Mouse (Mus musculus): Measurements from ENCODE around the gene Ttll9. TPM values are rescaled to one million over a fixed set of nuclear protein-coding genes. Genes with fewer than 3 reads are reported as not detected.
A peak's percentile ranks its signal among the peaks of the same experiment; 100 is the strongest.

Gene Ttll9
- polyA plus RNA-seq, 1 experiment from 2014 or later = 1.1 TPM

GRCm38 (mm10) chr2:152926896-152927295 is 35.4 kb upstream of the Ttll9 start:
- H3K4me1 ChIP-seq = peaks cover 33% of the 10 kb centered on the region

GRCm38 (mm10) chr2:152927371-152927770 is 34.9 kb upstream of the Ttll9 start:
- Histone ChIP-seq H3K27me3 (peaks cover 3% of the 10 kb centered on the region; the same call in 1 of the 2 replicates), H3K9ac (no peak overlapping the region), H3K4me3 (no peak overlapping the region), H3K4me2 (no peak overlapping the region), H3K9me3 (no peaks in the 10 kb centered on the region), H3K36me3 (no peaks in the 10 kb centered on the region), H3K4me1 (peaks cover 33% of the 10 kb centered on the region), H3K27ac (0 out of 2 replicates have a peak overlapping the region, but pooled peaks have one; percentile 71)
- no peak for ATAC-seq (ENCODE audit: borderline replicate concordance, extremely low read depth, low FRiP score, low TSS enrichment)
- WGBS = 47% methylated on average over 5 of the region's 5 CpGs

More at GRCm38 (mm10) chr2:152926896-152927295, 35.4 kb upstream of the Ttll9 start:
- no peak for ATAC-seq (ENCODE audit: borderline replicate concordance, extremely low read depth, low FRiP score, low TSS enrichment)
- H3K9me3 ChIP-seq = no peaks in the 10 kb centered on the region
- no peak overlapping the region for H3K27ac ChIP-seq
- H3K4me3 ChIP-seq = no peak overlapping the region
- no peak overlapping the region for H3K4me2 ChIP-seq
- WGBS = 66% methylated on average over 9 of the region's 9 CpGs
- no peaks in the 10 kb centered on the region for H3K27me3 ChIP-seq
- no peak overlapping the region for H3K9ac ChIP-seq
- no peaks in the 10 kb centered on the region for H3K36me3 ChIP-seq

GRCm38 (mm10) chr2:152928219-152928987 is 33.9 kb upstream of the Ttll9 start:
- H3K4me2 ChIP-seq = no peak overlapping the region
- WGBS = 37% methylated on average over 14 of the region's 14 CpGs
- no peak for ATAC-seq (ENCODE audit: borderline replicate concordance, extremely low read depth, low FRiP score, low TSS enrichment)
- H3K9ac ChIP-seq = no peak overlapping the region
- H3K9me3 ChIP-seq = no peaks in the 10 kb centered on the region
- no peaks in the 10 kb centered on the region for H3K36me3 ChIP-seq
- H3K4me1 ChIP-seq = peaks cover 33% of the 10 kb centered on the region
- H3K27me3 ChIP-seq = peaks cover 9% of the 10 kb centered on the region; the same call in 1 of the 2 replicates
- no peak overlapping the region for H3K4me3 ChIP-seq
- H3K27ac ChIP-seq = peak overlapping the region; percentile 71

- Histone ChIP-seq H3K27ac (peak overlapping the region; percentile 71), H3K4me3 (no peak overlapping the region), H3K27me3 (peaks cover 9% of the 10 kb centered on the region; the same call in 1 of the 2 replicates), H3K9ac (no peak overlapping the region), H3K4me2 (no peak overlapping the region), H3K4me1 (peaks cover 33% of the 10 kb centered on the region), H3K36me3 (no peaks in the 10 kb centered on the region), H3K9me3 (no peaks in the 10 kb centered on the region)
- WGBS = 67% methylated on average over 3 of the region's 3 CpGs
- ATAC-seq (ENCODE audit: borderline replicate concordance, extremely low read depth, low FRiP score, low TSS enrichment) = no peak
These were observed 33.3 kb upstream of the Ttll9 start for GRCm38 (mm10) chr2:152928988-152929370.

- Histone ChIP-seq H3K4me3 (no peak overlapping the region), H3K4me2 (no peak overlapping the region), H3K4me1 (peaks cover 24% of the 10 kb centered on the region), H3K9ac (no peak overlapping the region), H3K9me3 (no peaks in the 10 kb centered on the region), H3K27me3 (peaks cover 9% of the 10 kb centered on the region; the same call in 1 of the 2 replicates), H3K27ac (peak overlapping the region; percentile 37), H3K36me3 (no peaks in the 10 kb centered on the region)
- 15% methylated on average over 2 of the region's 2 CpGs for WGBS
- ATAC-seq (ENCODE audit: borderline replicate concordance, extremely low read depth, low FRiP score, low TSS enrichment) = no peak
These were observed 32.0 kb upstream of the Ttll9 start for GRCm38 (mm10) chr2:152930276-152930675.

- H3K4me2 ChIP-seq = peak overlapping the region; percentile 30
- WGBS = 69% methylated on average over 10 of the region's 12 CpGs
These were observed 30.7 kb upstream of the Ttll9 start for GRCm38 (mm10) chr2:152931456-152932160.

GRCm38 (mm10) chr2:152933048-152933447 is 29.2 kb upstream of the Ttll9 start, which contains the start of gene Foxs1:
Gene Foxs1, minus strand, starts transcription at chr2:152933208.
- H3K27me3 ChIP-seq = peaks cover 13% of the 10 kb centered on the region; the same call in 1 of the 2 replicates
- 14% methylated on average over 9 of the region's 9 CpGs for WGBS
- peak within 1 kb of the TSS; percentile 30 for H3K4me2 ChIP-seq
- peak within 1 kb of the TSS; percentile 42 for H3K27ac ChIP-seq
- no peaks in the 10 kb centered on the region for H3K36me3 ChIP-seq
- H3K9ac ChIP-seq = no peak within 1 kb of the TSS
- H3K4me1 ChIP-seq = peaks cover 5% of the 10 kb centered on the region; the same call in 1 of the 2 replicates
- H3K9me3 ChIP-seq = no peaks in the 10 kb centered on the region
- peak; percentile 60; the same call in 1 of the 2 replicates for ATAC-seq (ENCODE audit: borderline replicate concordance, extremely low read depth, low FRiP score, low TSS enrichment)
- H3K4me3 ChIP-seq = peak within 1 kb of the TSS; percentile 19

More at GRCm38 (mm10) chr2:152931456-152932160, 30.7 kb upstream of the Ttll9 start:
- ATAC-seq (ENCODE audit: borderline replicate concordance, extremely low read depth, low FRiP score, low TSS enrichment) = no peak
- H3K36me3 ChIP-seq = no peaks in the 10 kb centered on the region
- H3K4me3 ChIP-seq = peak overlapping the region; percentile 19
- H3K9ac ChIP-seq = no peak overlapping the region
- H3K27me3 ChIP-seq = peaks cover 12% of the 10 kb centered on the region; the same call in 1 of the 2 replicates
- peak overlapping the region; percentile 42; the same call in 1 of the 2 replicates for H3K27ac ChIP-seq
- H3K9me3 ChIP-seq = no peaks in the 10 kb centered on the region
- H3K4me1 ChIP-seq = peaks cover 11% of the 10 kb centered on the region

GRCm38 (mm10) chr2:152933614-152934013 is 28.7 kb upstream of the Ttll9 start:
- H3K36me3 ChIP-seq = no peaks in the 10 kb centered on the region
- 30% methylated on average over 5 of the region's 5 CpGs for WGBS
- H3K9me3 ChIP-seq = no peaks in the 10 kb centered on the region
- no peak overlapping the region for H3K9ac ChIP-seq
- H3K4me2 ChIP-seq = no peak overlapping the region
- H3K4me1 ChIP-seq = no peaks in the 10 kb centered on the region; the same call in 1 of the 2 replicates
- H3K27me3 ChIP-seq = peaks cover 13% of the 10 kb centered on the region; the same call in 1 of the 2 replicates
- no peak overlapping the region for H3K4me3 ChIP-seq
- H3K27ac ChIP-seq = 0 out of 2 replicates have a peak overlapping the region, but pooled peaks have one; percentile 6
- peak; percentile 49; the same call in 1 of the 2 replicates for ATAC-seq (ENCODE audit: borderline replicate concordance, extremely low read depth, low FRiP score, low TSS enrichment)

- H3K27me3 ChIP-seq = peaks cover 64% of the 10 kb centered on the region
These were observed 22.4 kb upstream of the Ttll9 start for GRCm38 (mm10) chr2:152939846-152940245.

GRCm38 (mm10) chr2:152941106-152941505 is 21.2 kb upstream of the Ttll9 start:
- Histone ChIP-seq H3K27me3 (peaks cover 77% of the 10 kb centered on the region), H3K9ac (no peak overlapping the region), H3K4me3 (no peak overlapping the region), H3K27ac (no peak overlapping the region), H3K4me2 (no peak overlapping the region), H3K4me1 (peaks cover 6% of the 10 kb centered on the region), H3K36me3 (no peaks in the 10 kb centered on the region), H3K9me3 (no peaks in the 10 kb centered on the region)
- 77% methylated on average over 6 of the region's 6 CpGs for WGBS
- no peak for ATAC-seq (ENCODE audit: borderline replicate concordance, extremely low read depth, low FRiP score, low TSS enrichment)

More at GRCm38 (mm10) chr2:152939846-152940245, 22.4 kb upstream of the Ttll9 start:
- no peaks in the 10 kb centered on the region for H3K9me3 ChIP-seq
- H3K4me1 ChIP-seq = peaks cover 6% of the 10 kb centered on the region
- no peak for ATAC-seq (ENCODE audit: borderline replicate concordance, extremely low read depth, low FRiP score, low TSS enrichment)
- no peak overlapping the region for H3K4me3 ChIP-seq
- no peak overlapping the region for H3K4me2 ChIP-seq
- H3K27ac ChIP-seq = no peak overlapping the region
- WGBS = 9% methylated on average over 4 of the region's 4 CpGs
- H3K9ac ChIP-seq = no peak overlapping the region
- no peaks in the 10 kb centered on the region for H3K36me3 ChIP-seq

GRCm38 (mm10) chr2:152941776-152942175 is 20.5 kb upstream of the Ttll9 start:
- H3K4me3 ChIP-seq = no peak overlapping the region
- H3K9ac ChIP-seq = no peak overlapping the region
- H3K4me1 ChIP-seq = peaks cover 6% of the 10 kb centered on the region
- ATAC-seq (ENCODE audit: borderline replicate concordance, extremely low read depth, low FRiP score, low TSS enrichment) = no peak
- H3K4me2 ChIP-seq = no peak overlapping the region
- H3K36me3 ChIP-seq = no peaks in the 10 kb centered on the region
- peaks cover 80% of the 10 kb centered on the region for H3K27me3 ChIP-seq
- 29% methylated on average over 7 of the region's 7 CpGs for WGBS
- H3K9me3 ChIP-seq = no peaks in the 10 kb centered on the region
- H3K27ac ChIP-seq = no peak overlapping the region
